Mouse (Mus musculus) forebrain, postnatal 0 days (tissue): Measurements from ENCODE around the gene Rbm4. TPM values are rescaled to one million over a fixed set of nuclear protein-coding genes. Genes with fewer than 3 reads are reported as not detected.
A peak's percentile ranks its signal among the peaks of the same experiment; 100 is the strongest.

Experiments used
- ATAC-seq: fragments of 200-750 bp; cut with Nextera tagmentation; 2 replicates; pipeline ENCODE4 v1.8.0; 2017; ENCODE audit warnings: mild to moderate bottlenecking, moderate library complexity
- DNase-seq: peaks from one replicate; pipeline ENCODE4 v3.0.0-alpha.2; 2015
- H3K27ac ChIP-seq: fragments of 300-500 bp; sonication (generic); 2 replicates; pipeline ENCODE4 v1.5.1; 2014; ENCODE audit warnings: low read depth, mild to moderate bottlenecking, antibody characterized with exemption, low read length, moderate library complexity, mixed read lengths
- H3K27me3 ChIP-seq: fragments of 300-500 bp; sonication (generic); 2 replicates; pipeline ENCODE4 v1.6.1; 2014; ENCODE audit warnings: mild to moderate bottlenecking, low read length, mixed read lengths; ENCODE audit not compliant: insufficient read depth
- H3K36me3 ChIP-seq: fragments of 300-500 bp; sonication (generic); 2 replicates; pipeline ENCODE4 v1.6.1; 2014; ENCODE audit warnings: mild to moderate bottlenecking, moderate library complexity; ENCODE audit not compliant: insufficient read depth
- H3K4me1 ChIP-seq: fragments of 300-500 bp; sonication (generic); 2 replicates; pipeline ENCODE4 v1.6.1; 2014; ENCODE audit warnings: antibody characterized with exemption; ENCODE audit not compliant: insufficient read depth
- H3K4me2 ChIP-seq: fragments of 300-500 bp; sonication (generic); 2 replicates; pipeline ENCODE4 v1.6.1; 2014; ENCODE audit warnings: low read depth, mild to moderate bottlenecking, moderate library complexity
- H3K4me3 ChIP-seq: fragments of 300-500 bp; sonication (generic); 2 replicates; pipeline ENCODE4 v1.5.1; 2014; ENCODE audit warnings: low read depth, low read length, mixed read lengths
- H3K9ac ChIP-seq: fragments of 300-500 bp; sonication (generic); 2 replicates; pipeline ENCODE4 v1.6.1; 2014; ENCODE audit warnings: mild to moderate bottlenecking
- H3K9me3 ChIP-seq: fragments of 300-500 bp; sonication (generic); 2 replicates; pipeline ENCODE4 v1.6.1; 2016; ENCODE audit warnings: low read length
- CTCF ChIP-seq: sonication (generic); IDR thresholded peaks from 2 replicates; pipeline ENCODE4 v1.5.1; 2016; ENCODE audit warnings: antibody characterized with exemption, control low read depth, low read depth
- WGBS: fragments of 180-500 bp; shearing (Covaris S2); extraction: QIAGEN DNeasy Blood & Tissue Kit; methylation state at CpG from one replicate; pipeline ENCODE4 v1.1.7; 2014; 5-methylcytosine and 5-hydroxymethylcytosine counted together
- polyA plus RNA-seq: library from polyadenylated mRNA; unstranded; fragments of >200 nt; fragmentation: Nextera tagmentation; extraction: Ambion mirVana; gene quantifications from 2 replicates; pipeline ENCODE4 v1.2.1, GENCODE M21; 2015
- total RNA-seq: library from RNA; depleted of rRNA; stranded (reverse); fragments of >200 nt; gene quantifications from 2 replicates; pipeline ENCODE4 v1.2.3, GENCODE M21; 2014

Gene Rbm4
- total and polyA plus RNA-seq, 2 experiments from 2014 or later, result 45.0 to 106 TPM

DNA sequence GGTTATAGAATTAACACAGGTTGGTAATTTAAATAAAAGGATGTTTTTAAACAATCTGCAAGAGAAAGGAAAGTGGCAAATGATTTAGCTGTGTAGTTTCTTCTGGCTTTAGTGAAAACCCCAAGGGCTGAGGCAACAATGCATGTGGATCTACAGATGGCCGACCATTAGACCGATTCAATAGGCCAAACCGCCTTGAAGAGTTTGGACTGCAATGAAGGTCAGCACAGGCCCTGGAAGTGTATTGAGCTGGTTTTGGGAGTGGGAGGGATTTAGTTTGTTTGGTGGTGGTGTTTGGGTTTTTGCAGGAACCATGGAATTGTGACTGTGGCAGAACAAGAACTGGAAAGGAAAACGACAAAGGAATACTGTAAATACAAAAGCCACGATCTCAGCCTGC lies 5.4 kb upstream of the Rbm4 start:
- 0 out of 2 replicates have a peak, but pooled peaks cover 4% of the 10 kb centered on the region for H3K4me1 ChIP-seq
- no peaks in the 10 kb centered on the region for H3K9me3 ChIP-seq
- no peak overlapping the region for H3K4me3 ChIP-seq
- ATAC-seq (no peak), DNase-seq (no peak)
- no peak for TF ChIP-seq CTCF
- H3K4me2 ChIP-seq, result no peak overlapping the region
- H3K9ac ChIP-seq, result no peak overlapping the region
- 93% methylated on average over 5 of the region's 5 CpGs for WGBS
- H3K36me3 ChIP-seq, result peaks cover 41% of the 10 kb centered on the region
- no peaks in the 10 kb centered on the region for H3K27me3 ChIP-seq
- H3K27ac ChIP-seq, result no peak overlapping the region

GRCm38 (mm10) chr19:4797846-4798245 lies 4.1 kb upstream of the Rbm4 start:
- no peak for DNase-seq
- Histone ChIP-seq H3K36me3 (peaks cover 33% of the 10 kb centered on the region), H3K27ac (no peak overlapping the region), H3K27me3 (no peaks in the 10 kb centered on the region), H3K4me1 (0 out of 2 replicates have a peak, but pooled peaks cover 4% of the 10 kb centered on the region), H3K4me3 (no peak overlapping the region), H3K9ac (no peak overlapping the region), H3K4me2 (no peak overlapping the region), H3K9me3 (no peaks in the 10 kb centered on the region)
- no peak for ATAC-seq
- no peak for TF ChIP-seq CTCF
- WGBS, result 93% methylated on average over 2 of the region's 2 CpGs

DNA sequence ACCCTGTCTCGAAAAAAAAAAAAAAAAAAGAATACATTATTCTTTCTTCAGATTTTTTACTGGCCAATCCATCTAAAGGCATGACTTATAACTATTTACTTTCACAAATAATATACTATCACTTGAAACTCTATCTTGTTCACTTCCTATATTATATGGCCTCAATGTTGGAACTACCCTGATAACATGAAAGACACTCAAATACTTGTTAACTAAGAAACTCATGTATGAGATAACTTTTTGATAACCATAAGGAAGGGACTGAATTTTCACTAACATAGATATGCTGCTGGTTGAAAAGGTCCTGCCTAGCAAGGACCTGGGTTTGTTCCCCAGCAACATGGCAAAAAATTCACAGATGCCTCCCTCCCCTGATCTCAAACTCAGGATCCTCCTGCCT lies 2.2 kb upstream of the Rbm4 start:
- 77% methylated on average over 1 of the region's 1 CpGs for WGBS
- Histone ChIP-seq H3K27ac (no peak overlapping the region), H3K4me1 (peaks cover 9% of the 10 kb centered on the region; the same call in 1 of the 2 replicates), H3K9me3 (no peaks in the 10 kb centered on the region), H3K9ac (no peak overlapping the region), H3K27me3 (no peaks in the 10 kb centered on the region), H3K4me2 (no peak overlapping the region), H3K4me3 (no peak overlapping the region), H3K36me3 (peaks cover 25% of the 10 kb centered on the region)
- TF ChIP-seq CTCF, result no peak
- DNase-seq (no peak), ATAC-seq (no peak)

DNA sequence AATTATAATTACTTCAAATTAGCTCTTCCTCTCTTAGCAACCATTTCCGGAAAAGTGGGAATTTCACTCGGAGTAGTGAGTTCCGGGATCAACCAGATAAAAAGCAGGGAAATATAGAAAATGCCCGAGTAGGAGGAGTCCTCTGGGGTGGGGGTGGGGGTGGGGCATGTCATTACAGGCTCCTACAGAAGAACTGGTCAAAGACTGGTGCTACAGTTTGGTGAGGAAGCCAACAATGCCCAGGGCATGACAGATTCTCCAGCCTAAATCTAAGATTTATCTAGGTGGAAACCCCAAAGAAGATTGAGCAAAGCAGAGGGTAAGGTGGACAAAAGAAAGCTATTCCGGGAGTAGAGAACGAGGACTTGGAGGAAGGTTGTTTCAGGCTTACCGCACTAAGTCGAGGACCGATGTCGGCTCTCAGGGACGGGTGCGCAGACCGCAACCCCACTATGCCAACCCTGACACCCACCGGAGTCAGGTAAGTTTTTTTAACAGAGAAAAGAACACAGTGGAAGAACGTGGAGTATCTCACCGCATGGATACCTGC lies 345 bp downstream of the Rbm4 start:
- Histone ChIP-seq H3K36me3 (peaks cover 16% of the 10 kb centered on the region), H3K4me1 (peaks cover 18% of the 10 kb centered on the region), H3K27me3 (no peaks in the 10 kb centered on the region), H3K9me3 (no peaks in the 10 kb centered on the region), H3K9ac (peak overlapping the region; percentile 72), H3K4me2 (peak overlapping the region; percentile 60), H3K27ac (peak overlapping the region; percentile 82), H3K4me3 (peak overlapping the region; percentile 72)
- DNase-seq, result no peak
- TF ChIP-seq CTCF, result no peak
- WGBS, result under 1% methylated on average over 16 of the region's 16 CpGs
- peak; percentile 36 for ATAC-seq

- H3K9me3 ChIP-seq, result no peaks in the 10 kb centered on the region
- WGBS, result 95% methylated on average over 2 of the region's 2 CpGs
Observed at GRCm38 (mm10) chr19:4786313-4786712, 7.4 kb downstream of the Rbm4 start.

DNA sequence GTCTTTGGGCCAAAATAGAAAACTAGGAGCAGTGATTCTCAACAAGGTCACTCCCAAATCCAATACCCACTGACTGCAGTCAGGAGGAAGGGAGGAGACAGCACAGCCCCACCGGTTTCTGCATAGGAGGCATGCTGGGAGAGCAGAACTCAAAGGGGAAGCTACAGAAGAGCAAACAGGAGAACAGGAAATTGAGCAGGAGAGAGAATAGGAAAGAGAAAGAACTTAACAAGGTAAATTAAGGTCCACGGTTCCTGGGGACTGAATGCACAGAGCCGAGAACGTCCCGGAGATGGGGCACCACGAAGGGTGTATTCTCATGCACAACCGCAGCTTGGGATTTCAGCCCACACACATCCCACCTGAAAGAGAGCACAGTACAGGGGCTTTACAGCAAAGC lies 8.5 kb downstream of the Rbm4 start:
- Histone ChIP-seq H3K4me1 (peaks cover 3% of the 10 kb centered on the region; the same call in 1 of the 2 replicates), H3K9me3 (no peaks in the 10 kb centered on the region), H3K27ac (no peak overlapping the region), H3K4me2 (no peak overlapping the region), H3K27me3 (no peaks in the 10 kb centered on the region), H3K36me3 (peaks cover 55% of the 10 kb centered on the region), H3K4me3 (no peak overlapping the region), H3K9ac (no peak overlapping the region)
- no peak for TF ChIP-seq CTCF
- no peak for DNase-seq
- 90% methylated on average over 7 of the region's 7 CpGs for WGBS
- ATAC-seq, result no peak

More at GRCm38 (mm10) chr19:4786313-4786712, 7.4 kb downstream of the Rbm4 start:
- no peaks in the 10 kb centered on the region for H3K27me3 ChIP-seq
- no peak overlapping the region for H3K4me3 ChIP-seq
- peaks cover 9% of the 10 kb centered on the region for H3K4me1 ChIP-seq
- no peak overlapping the region for H3K4me2 ChIP-seq
- no peak overlapping the region for H3K27ac ChIP-seq
- TF ChIP-seq CTCF, result no peak
- no peak for ATAC-seq
- DNase-seq, result no peak
- H3K36me3 ChIP-seq, result peaks cover 59% of the 10 kb centered on the region
- no peak overlapping the region for H3K9ac ChIP-seq

- H3K4me1 ChIP-seq, result no peaks in the 10 kb centered on the region
- no peaks in the 10 kb centered on the region for H3K27me3 ChIP-seq
- H3K9me3 ChIP-seq, result no peaks in the 10 kb centered on the region
- no peak overlapping the region for H3K27ac ChIP-seq
- no peak overlapping the region for H3K4me2 ChIP-seq
- ATAC-seq (no peak), DNase-seq (no peak)
- H3K4me3 ChIP-seq, result no peak overlapping the region
- no peak overlapping the region for H3K9ac ChIP-seq
- peaks cover 55% of the 10 kb centered on the region for H3K36me3 ChIP-seq
- 74% methylated on average over 2 of the region's 2 CpGs for WGBS
- no peak for TF ChIP-seq CTCF
Observed at GRCm38 (mm10) chr19:4782891-4783290, 10.8 kb downstream of the Rbm4 start.
